Mouse (Mus musculus) kidney, postnatal 36 days (tissue): Measurements from ENCODE around the gene Cyth1.

Source experiments
- DNase-seq, 2 experiments: peaks; one replicate each; pipeline ENCODE4 v3.0.0; 2021 to 2022; ENCODE audit warnings: mixed read lengths in 2 of 2

The Cyth1 gene

DNA sequence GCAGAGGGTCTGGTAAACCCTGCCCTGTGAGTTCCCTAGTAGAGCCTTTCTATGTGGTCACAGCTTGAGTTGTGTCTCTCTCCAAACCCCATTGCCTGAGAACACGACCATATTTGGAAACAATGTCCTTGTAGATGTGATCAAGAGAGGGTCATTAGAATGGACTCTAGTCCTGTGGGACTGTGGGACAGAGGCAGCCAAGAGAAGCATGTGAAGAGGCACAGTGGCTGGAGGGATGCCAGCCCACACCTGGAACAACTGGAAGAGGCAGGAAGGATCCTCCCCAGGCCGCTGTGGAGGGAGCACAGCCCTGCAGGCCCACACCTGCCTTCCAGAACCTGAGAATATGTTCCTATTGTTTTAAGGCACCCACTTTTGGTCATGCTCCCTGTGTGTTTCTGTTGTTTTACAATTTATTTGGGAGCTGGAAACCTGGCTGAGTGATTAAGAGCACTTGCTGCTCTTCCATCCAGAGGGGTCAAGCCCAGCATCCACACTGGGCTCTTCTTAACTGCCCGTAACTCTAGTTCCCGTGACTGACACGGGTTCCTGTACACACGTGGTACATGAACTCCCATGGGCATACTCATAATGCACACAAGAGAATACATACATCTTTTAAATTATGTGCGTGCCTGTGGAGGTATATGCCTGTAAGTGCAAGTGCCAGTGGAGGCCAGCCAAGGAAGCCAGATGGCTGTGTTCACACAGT, 5.2 kb upstream of the Cyth1 start:
- peak in 1 of 2 experiments; percentile 56 for DNase-seq

DNA sequence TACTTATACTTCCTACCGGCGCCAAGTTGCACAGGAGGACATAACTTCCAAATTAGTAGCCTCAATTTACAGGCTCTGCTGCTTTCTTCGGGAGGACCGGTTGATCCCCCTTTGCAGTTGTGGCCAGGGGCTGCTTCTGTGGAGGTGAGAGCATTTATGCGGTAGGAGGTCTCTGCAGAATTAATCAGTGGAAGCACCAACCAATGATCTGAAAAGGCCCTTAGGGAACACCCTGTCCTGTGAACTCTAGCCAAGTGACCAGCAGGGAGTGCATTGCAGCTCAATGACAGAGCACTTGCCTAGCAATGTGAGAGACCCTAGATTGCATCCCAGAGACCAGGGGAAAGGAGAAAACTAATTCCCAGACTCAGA, 606 bp upstream of the Cyth1 start:
- peak; percentile 58 to 76 for DNase-seq

DNA sequence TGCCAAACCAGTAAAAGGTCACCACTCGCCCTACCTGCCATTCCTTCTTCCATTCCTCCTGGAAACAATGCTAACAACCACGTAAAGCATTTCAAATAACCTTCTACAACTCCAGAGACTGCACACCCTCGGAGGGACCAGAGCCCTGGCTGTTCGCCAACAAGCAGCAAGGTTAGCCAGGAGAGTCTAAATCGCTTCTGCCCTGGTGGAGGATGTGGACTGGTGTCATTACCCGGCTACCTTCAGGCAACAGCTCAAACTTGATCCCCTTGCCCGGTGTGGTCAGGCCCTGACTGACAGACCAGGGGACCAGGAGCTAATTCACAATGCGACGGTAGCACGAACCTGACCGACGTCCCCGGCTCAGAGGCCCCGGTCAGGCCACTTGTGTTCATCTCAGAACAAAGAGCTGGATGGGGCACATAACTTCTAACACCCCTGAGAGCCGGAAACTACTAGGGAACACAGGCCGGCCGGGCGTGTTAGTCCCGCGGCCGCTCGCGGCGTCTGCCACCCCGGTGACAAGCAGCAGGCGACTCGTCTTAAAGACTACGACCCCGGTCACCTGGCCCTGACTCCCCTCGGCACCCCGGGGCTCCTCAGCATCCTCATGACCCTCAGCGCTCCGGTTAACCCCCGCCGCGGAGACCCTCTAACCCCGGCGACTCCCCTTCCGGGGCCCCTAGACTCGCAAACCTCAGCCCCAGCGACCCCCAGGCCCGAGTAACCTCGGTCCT, 865 bp downstream of the Cyth1 start:
- peak; percentile 71 to 87 for DNase-seq

DNA sequence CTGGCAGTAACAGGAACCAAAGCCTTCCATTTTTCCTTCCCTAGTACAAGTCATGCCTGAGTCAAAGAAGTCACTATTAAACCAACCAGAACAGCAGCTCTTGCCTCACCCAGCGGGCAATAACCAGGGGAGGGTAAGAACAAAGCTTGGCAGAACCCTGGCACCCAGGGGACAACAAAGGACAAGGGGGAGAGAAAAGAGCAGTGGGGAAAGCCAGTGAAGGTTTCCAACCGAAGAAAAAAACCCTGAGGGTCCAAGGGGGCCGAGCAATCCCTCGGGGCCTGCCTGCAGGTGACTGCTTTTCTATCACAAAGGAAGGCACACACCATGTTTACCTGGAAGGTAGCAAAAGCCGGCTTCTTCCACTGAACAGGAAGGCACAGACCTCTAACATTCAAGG, 1.7 kb downstream of the Cyth1 start:
- peak in 1 of 2 experiments; percentile 33 for DNase-seq

DNA sequence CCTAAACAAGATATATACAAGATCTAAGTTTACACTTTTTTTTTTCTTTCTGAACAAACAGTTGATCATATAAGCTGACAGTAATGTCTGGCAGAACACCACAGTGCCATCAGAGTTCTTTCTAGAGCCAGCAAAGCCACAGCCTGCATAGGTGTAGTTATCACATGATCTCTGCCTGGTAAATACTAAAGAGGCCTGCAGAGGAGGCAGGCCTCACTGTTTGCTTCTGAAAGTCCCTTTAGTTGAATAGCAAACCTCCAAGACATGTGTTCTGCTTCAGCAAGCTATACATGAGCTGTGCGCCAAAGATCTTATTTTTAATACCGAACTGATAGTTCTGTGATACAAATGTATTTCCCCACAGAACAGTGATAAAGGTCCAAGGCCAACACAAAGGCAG, 3.3 kb downstream of the Cyth1 start:
- DNase-seq, result no peak

DNA sequence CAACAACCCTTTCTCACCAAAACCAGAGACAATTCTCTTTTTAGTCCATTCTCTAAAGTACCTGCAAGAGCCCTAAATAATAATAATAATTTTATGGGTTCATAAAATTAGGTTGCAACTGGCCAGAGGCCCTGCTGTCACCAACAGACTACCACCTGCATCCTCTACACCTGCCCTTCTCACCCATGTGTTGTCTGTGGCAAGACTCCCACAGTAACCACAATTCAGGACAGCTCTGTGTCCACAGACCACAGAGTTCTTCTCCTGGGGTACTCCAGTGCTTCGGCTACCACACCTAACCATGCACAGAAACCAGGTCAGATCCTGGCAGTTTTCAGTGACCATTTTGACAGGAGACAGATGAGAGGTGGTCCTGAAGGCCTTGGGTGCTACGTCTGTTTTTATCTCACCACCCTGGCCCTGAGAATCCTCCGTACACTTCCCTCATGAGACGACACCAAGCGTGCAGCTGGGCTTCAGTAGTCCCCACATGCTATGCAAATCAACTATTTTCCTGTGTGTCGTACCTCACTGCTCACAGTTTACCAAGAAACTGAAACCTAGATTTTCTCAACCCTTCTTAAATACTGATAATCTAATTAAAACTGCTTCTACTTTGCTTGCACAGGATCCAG, 4.6 kb downstream of the Cyth1 start:
- no peak for DNase-seq

DNA sequence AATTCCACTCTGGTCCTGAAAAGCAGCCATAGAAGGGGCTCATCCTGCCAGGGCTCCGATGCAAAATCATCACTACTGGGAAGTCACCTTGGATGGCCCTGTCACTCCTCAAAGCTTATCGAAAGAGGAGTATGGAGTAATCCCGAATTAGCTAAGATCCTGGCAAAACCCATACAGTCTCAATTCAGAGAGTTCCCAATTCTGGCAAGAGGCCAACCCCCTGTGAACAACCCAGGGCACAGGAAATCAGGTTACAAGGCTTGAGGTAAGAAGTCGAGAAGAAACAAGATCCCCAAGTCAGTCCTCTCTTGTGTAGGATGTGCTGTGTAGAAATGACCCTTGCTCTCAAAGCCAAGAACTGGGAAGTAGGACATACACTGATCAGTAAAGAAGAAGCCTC, 5.9 kb downstream of the Cyth1 start:
- peak in 1 of 2 experiments; percentile 46 for DNase-seq

DNA sequence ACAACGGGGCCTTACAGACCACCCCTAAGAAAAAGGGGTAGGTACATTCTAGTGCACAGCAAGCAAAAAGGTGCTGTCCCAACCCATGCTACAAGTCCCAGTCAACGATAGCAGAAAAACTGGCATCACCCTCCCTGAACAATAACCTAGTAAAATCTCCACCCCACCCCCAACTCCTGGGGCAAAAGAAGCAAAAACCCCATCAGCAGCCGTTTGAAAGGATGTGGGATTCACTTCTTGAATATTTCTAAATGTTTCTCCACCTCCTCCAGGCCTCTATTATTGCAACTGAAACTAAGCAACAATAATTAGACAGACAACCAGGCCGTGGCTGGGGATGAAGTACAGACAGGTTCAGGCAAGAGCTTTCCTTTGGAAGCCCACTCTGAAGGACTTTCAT, 8.0 kb downstream of the Cyth1 start:
- no peak for DNase-seq

DNA sequence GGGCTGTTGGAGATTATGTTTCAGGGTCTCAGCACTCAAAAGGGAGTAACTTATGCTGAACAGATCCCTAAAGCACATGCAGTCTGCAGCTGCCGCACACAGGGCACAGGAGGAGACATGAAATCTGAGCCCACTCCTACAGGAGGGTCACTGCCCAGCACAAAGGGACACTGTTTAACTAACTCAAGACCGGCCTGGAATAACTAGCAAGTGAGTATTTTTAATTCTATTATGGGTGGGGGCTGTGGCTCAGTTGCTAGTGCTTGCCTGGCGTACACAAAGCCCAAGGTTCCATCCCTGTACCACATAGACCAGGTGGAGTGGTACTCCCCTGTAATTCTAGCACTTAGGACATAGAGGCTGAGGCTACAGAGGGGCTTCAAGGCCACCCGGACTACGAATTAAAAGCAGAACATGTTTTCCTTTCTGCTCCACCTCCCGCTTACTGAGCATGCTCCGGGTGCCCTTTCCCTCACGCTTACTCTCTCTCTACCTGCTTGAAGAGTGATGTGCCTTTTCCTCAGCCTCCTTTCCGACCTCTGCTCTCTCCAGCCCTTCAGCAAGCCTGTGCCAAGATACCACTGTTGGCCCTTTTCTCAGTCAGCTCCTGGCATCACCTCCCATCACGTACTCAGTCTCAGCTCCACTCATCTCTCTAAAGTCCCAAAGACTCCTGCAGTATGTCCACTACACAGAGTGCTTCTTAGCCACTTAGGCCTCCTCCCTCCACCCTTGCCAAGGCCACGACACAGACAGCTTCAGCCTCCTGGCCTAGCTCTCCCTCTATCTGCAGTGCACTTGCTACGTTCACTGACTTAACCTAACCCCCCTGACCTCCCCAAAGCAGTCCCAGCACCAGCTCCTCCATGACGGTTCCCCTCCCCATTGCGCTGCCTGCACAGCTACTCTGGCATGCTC, 8.9 kb downstream of the Cyth1 start:
- DNase-seq, result peak in 1 of 2 experiments; percentile 50

DNA sequence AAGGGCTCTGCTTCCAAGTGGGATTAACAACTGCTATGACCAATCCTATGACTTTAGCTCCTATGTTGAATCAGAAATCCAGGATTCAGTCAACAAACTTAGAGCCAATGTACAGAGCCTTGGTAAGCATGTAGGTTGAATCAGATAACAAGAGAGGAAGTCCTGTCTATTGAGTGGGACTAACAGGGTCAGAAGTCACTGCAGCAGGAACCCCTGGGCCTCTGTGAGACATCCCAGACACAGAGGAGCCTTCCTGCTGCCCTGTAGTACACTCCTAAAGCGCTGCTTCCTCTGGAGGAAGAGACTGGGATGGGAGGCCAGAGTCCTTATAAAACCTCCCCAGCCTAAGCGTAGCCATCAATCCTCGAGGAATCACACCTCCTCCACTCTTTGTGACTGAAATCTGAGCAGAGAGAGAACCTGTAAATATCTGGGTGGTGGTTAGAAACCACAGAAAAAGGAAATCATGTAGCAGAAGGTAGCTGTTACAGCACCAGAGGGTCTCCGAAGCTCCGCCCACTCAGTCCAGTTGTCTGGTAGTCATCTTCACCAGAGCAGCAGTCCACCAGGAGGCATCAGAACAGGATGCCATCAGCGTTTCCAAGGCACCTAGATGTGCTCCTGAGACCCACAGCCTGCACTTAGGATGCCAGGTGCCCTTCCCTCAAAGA, 11.7 kb downstream of the Cyth1 start:
- DNase-seq, result peak in 1 of 2 experiments; percentile 38

DNA sequence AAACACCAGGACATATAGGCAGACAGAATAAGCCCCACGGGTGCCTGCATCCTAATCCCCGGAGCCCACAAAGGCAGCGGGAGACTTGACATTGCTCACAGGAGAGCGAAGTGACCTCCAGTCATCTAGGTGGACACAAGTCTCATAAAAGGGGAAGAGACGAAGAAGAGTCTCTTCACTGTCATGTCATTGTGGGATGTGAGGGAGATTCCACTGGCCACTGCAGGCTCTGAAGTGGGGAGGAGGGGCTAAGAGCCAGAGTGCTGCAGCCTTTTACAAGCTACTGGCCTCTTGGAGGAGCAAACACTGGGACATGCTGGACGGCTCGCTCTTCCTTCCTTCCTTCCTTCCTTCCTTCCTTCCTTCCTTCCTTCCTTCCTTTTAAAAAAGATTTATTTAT, 13.5 kb downstream of the Cyth1 start:
- DNase-seq, result no peak

DNA sequence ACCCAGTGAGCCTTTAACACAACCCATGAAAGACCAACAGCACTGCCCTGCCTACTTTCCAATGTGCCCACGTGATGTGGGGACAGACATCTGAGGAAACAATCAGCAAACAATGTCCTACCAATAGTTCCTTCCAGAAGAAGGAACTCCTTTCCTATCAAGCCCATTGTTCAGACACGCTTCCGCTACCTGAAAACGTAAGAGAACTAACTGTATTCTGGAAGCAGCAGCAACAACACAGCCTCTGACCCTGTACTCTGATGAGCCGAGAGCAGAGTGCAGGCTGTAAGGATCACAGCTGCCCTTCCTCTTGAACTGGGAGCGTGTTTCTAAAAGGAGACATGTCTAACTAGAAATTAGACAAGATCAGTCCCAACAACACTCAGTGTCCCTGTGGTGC, 13.9 kb downstream of the Cyth1 start:
- peak; percentile 35 to 63 for DNase-seq

DNA sequence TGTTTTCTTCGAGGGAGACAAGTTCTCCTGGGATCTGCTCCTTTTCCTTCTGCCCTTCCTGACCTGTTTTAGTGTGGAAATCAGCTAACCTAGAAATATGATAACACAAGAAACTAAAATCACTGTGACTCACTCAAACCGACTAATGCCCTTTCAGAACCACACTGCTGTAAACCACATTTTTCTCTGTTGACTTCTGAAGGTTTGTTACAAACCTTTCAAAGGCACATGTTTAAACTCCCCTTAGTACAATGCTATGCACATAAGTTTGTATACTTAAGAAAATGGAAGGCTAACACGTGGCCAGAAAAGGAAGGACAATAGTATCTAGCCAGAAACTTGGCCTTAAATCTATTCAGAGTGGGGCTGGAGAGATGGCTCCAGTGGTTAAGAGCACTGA, 14.5 kb downstream of the Cyth1 start:
- no peak for DNase-seq

DNA sequence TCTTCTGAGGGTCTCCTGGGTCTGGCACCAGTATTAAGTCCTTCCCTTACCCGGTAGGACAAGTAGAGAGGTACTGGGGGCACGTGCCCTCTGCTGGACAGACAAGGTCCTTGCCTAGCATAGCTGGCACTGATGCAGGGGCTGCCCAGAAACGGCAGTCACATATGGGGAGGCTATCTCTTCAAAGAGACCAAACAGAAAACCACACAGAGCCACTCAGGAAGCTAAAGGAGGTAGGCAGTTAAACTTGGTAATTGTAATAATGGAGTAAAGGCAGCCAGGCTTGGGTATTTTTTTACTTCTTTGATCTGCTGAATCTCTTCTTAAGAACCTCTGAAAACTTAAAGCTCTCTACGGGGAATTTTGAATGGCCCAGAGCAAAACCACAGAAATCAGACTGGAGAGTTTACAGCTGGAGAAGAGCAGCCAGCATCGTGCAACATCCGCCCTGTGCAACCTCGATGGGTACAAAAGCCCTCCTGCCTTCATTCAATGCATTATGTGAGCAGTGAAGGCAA, 16.0 kb downstream of the Cyth1 start:
- peak in 1 of 2 experiments; percentile 67 for DNase-seq

DNA sequence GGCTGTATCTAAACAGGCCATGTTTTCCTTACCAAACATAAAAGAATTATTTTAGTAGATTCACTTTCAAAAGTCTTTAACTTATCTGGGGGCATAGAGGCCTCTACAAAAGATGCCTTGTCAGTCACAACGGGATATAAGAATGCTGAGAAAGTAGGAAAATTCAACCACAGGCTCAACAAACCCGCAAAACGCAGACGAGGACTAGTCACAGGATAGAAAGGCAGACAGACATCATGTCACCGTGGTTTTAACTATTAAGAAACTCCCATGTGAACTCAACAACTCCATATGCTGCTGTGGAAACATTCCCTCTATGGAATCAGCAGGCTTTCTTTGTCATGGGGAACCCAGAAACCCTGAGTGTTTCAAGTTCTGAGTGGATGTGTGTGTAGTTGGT, 18.5 kb downstream of the Cyth1 start:
- no peak for DNase-seq

DNA sequence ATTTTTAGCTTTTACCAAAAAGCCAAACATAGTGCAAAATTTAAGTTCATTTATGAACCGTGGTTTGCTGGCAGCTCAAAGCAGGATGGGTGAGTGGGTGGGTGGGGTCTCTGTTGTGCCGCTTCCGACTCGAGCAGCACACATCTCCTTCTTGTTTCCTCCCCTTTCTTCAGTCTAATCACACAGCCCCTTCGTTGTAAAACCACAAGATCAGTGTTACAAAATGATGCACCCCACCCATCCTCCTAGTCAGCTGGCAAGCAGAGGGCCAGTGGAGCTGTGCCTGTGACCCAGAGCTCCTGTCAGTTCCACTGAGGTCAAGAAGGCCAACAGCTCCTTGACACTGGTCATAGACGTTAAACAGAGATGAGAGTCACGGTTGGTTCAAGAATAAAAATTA, 20.7 kb downstream of the Cyth1 start:
- no peak for DNase-seq

DNA sequence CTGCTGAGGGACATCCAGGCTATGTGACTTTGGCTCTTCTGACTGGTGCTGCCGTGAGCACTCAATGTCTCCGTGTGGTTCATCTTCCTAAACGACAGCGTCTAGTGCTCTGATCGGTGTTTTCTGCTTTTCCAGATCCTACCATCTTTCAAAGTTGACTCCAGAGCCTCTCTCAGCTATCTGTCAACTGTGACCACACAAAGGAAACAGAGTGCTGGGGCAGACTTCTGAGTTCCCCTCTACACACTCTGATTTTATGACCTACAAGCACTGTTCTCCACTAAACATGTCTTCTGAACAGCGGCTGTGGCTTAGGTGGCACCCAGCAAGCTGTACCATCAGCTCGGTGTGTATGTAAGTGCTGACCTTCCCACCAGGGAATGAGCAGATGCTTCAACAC, 21.5 kb downstream of the Cyth1 start:
- no peak for DNase-seq

DNA sequence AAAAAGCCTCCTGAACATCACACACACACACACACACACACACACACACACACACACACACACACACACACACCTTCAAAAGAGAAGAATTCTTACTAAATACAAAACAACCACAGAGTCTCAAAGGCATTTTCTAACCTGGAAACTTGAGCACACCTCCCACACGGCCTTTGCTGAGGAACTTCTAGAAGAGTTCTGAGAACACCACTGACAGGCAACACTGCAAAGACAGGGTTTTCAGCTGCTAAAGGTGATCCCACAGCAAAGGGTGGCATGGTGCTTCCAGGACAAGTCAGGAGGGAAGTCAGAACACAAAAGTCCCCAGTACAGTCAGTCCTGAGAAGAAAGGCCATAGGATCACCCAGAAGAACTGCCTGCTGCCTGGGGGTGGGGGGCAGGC, 22.5 kb downstream of the Cyth1 start:
- no peak for DNase-seq

DNA sequence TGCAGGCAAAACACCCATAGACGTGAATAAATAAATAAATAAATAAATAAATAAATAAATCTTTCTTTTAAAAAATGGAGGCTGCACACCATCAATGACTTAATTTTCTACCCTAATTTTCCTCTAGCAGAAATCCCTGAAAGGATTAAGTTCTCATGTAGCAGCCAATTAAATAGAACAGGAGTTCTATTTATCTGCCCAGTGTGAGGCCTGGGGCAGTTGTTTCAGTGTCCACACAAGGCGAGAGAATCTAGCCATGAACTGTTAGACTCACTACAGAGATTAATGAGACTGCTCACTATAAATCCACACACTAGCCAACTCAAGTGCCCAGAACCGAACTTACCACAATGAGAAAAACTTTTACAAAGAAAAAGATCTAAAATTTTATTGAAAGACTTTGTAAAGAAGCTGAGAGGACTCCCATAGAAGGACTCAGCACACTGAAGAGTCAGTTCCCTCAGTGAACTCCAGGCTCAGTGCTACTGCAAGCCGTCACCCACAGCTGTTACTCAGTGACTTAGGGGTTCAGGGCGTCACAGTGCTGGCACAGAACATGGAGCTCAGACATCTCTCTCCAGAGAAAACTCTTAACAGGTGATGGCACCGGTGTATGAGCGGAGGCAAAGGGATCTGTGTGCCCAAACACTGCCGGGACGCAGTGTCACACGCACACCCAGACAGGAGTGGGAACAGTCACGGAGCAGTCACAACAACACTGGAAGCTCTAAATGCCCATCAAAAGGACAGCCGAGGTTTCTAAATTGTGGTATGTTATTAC, 23.1 kb downstream of the Cyth1 start:
- no peak for DNase-seq

DNA sequence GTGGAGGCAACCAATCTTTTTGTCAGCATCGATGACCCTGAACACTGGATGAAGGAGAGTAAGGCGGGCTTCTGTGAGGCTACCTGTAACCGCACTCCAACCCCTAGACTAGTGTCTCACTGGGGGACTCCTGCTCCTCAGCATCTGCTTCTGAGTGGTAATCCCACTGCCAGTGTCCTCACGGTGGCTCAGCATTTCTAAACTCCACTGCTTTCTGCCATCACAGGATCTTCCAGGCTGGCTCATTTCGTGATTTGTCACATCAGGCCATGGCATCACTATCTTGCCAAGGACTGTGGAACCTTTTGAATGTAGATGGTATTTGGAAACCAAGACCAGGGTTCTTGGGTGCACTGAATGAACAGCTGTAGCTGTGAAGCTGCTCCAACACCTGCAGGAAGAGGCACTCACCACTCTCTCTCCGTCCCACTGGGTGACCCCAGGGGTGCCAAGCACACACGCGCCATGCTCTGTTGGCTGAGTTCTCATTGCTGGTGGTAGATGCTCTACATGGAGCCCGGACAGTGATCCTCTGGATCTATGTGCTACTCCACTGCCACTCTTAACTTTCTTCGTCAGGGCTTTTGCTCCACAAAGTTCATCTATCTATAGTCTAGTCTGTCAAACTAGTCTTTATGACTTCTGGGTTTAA, 24.9 kb downstream of the Cyth1 start:
- no peak for DNase-seq

DNA sequence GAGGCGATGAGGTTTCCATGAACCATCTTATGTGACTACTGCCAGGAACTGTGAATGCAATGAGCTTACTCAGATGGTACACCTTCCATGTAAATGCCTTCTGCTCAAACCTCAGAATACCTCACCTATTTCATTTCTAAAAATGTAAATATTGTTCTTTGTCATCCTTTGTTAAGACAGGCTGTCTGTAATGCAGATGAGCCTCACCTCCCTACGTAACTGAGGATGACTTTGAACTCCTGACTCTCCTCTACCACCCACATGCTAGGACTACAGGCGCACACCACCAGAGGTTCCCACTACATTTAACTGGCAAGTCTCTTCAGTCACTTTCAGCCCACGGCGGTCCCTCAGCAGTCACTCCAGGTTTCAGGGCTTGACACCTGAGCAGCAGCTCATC, 25.5 kb downstream of the Cyth1 start:
- no peak for DNase-seq
